Mouse (Mus musculus) heart, postnatal 0 days (tissue): Measurements from ENCODE around the gene Grcc10. TPM values are rescaled to one million over a fixed set of nuclear protein-coding genes. Genes with fewer than 3 reads are reported as not detected.

ENCODE experiments used
- ATAC-seq: fragments of 200-750 bp; cut with Nextera tagmentation; 2 replicates; pipeline ENCODE4 v1.8.0; 2017; ENCODE audit warnings: low read depth, moderate number of reproducible peaks, moderate library complexity; ENCODE audit not compliant: insufficient read depth
- DNase-seq: peaks from one replicate; pipeline ENCODE4 v3.0.0-alpha.2; 2016; ENCODE audit warnings: low spot score
- H3K27ac ChIP-seq: fragments of 300-500 bp; sonication (generic); 2 replicates; pipeline ENCODE4 v1.5.1; 2014; ENCODE audit warnings: low read depth, mild to moderate bottlenecking
- H3K27me3 ChIP-seq: fragments of 300-500 bp; sonication (generic); 2 replicates; pipeline ENCODE4 v1.6.1; 2014; ENCODE audit warnings: low read length, mixed read lengths; ENCODE audit not compliant: control insufficient read depth, insufficient read depth
- H3K36me3 ChIP-seq: fragments of 300-500 bp; sonication (generic); replicated peaks from 2 replicates; pipeline ENCODE4 v1.6.1; 2014; ENCODE audit warnings: low read length, mixed read lengths; ENCODE audit not compliant: control insufficient read depth, insufficient read depth
- H3K4me1 ChIP-seq: fragments of 300-500 bp; sonication (generic); 2 replicates; pipeline ENCODE4 v1.6.1; 2014; ENCODE audit warnings: antibody characterized with exemption; ENCODE audit not compliant: control insufficient read depth, insufficient read depth
- H3K4me2 ChIP-seq: fragments of 300-500 bp; sonication (generic); 2 replicates; pipeline ENCODE4 v1.6.1; 2014; ENCODE audit warnings: low read depth, mild to moderate bottlenecking, low read length, moderate library complexity
- H3K4me3 ChIP-seq: fragments of 300-500 bp; sonication (generic); 2 replicates; pipeline ENCODE4 v1.5.1; 2014; ENCODE audit warnings: low read depth, low read length
- H3K9ac ChIP-seq: fragments of 300-500 bp; sonication (generic); replicated peaks from 2 replicates; pipeline ENCODE4 v1.6.1; 2014; ENCODE audit warnings: low read depth, low read length, mixed read lengths
- H3K9me3 ChIP-seq: fragments of 300-500 bp; sonication (generic); replicated peaks from 2 replicates; pipeline ENCODE4 v1.6.1; 2016; ENCODE audit warnings: low read length; ENCODE audit not compliant: control insufficient read depth
- CTCF ChIP-seq: IDR thresholded peaks from 2 replicates; pipeline ENCODE4 v1.5.1; 2016; ENCODE audit warnings: antibody characterized with exemption, control low read depth, low read depth
- EP300 ChIP-seq: IDR thresholded peaks from 2 replicates; pipeline ENCODE4 v1.6.1; 2016; ENCODE audit warnings: antibody characterized with exemption, low read depth
- WGBS: fragments of 180-500 bp; shearing (Covaris S2); extraction: QIAGEN DNeasy Blood & Tissue Kit; methylation state at CpG from one replicate; pipeline ENCODE4 v1.1.7; 2014; 5-methylcytosine and 5-hydroxymethylcytosine counted together
- polyA plus RNA-seq: library from polyadenylated mRNA; unstranded; fragments of >200 nt; fragmentation: Nextera tagmentation; extraction: Ambion mirVana; gene quantifications from 2 replicates; pipeline ENCODE4 v1.2.1, GENCODE M21; 2015
- total RNA-seq: library from RNA; depleted of rRNA; stranded (reverse); fragments of >200 nt; gene quantifications from 2 replicates; pipeline ENCODE4 v1.2.3, GENCODE M21; 2014; ENCODE audit warnings: low replicate concordance

Grcc10 gene
- total and polyA plus RNA-seq, 2 experiments from 2014 or later = 119 to 492 TPM

DNA sequence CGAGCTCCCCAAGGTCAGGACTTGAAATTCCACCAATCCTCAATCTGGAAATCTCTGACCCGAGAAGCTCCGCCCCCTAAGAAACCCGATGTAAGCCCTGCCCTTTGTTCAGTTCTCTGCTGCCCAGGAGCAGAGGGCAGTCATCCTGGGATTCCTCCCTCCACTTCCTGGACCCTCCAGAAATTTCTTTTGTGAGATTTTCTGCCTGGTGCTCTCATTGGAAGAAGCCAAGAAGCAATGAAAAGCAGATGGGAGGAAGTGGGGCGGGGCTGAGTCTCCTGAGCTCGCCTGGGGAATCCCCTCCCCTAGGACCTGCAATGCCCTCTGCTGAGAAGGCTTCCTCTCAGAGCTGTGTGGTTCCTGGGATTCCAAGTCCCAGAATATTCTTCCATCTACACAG, 41.3 kb upstream of the Grcc10 start:
- H3K27ac ChIP-seq = no peak overlapping the region
- no peaks in the 10 kb centered on the region for H3K9me3 ChIP-seq
- WGBS = 24% methylated on average over 6 of the region's 6 CpGs
- TF ChIP-seq EP300 (no peak), CTCF (no peak)
- H3K36me3 ChIP-seq = no peaks in the 10 kb centered on the region
- DNase-seq = no peak
- peaks cover 6% of the 10 kb centered on the region; the same call in 1 of the 2 replicates for H3K4me1 ChIP-seq
- ATAC-seq = peak; percentile 32
- 0 out of 2 replicates have a peak, but pooled peaks cover 6% of the 10 kb centered on the region for H3K27me3 ChIP-seq
- no peak overlapping the region for H3K9ac ChIP-seq
- peak overlapping the region; percentile 39; the same call in 1 of the 2 replicates for H3K4me2 ChIP-seq
- H3K4me3 ChIP-seq = peak overlapping the region; percentile 22; the same call in 1 of the 2 replicates

DNA sequence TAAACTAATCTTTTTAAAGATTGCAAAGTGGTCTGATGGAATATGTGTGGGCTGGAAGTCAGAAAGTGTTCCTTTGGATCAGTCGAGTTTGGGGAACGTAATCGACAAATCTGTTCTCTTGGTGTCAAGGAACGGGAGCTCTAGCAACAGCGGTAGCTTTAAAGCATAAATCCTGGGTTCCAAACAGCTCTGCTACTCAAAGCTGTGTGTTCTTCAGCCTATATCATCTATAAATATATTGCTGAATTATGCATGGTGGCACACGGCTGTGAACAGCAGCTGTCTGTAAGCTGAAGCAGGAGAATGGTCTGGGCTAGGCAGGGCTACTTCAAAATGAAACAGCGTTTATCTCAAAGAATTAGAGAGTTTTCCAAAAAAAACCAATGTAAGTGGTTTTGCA, 39.7 kb upstream of the Grcc10 start:
- Histone ChIP-seq H3K36me3 (no peaks in the 10 kb centered on the region), H3K4me1 (peaks cover 6% of the 10 kb centered on the region; the same call in 1 of the 2 replicates), H3K9me3 (no peaks in the 10 kb centered on the region), H3K4me3 (no peak overlapping the region), H3K9ac (no peak overlapping the region), H3K27me3 (0 out of 2 replicates have a peak, but pooled peaks cover 6% of the 10 kb centered on the region), H3K4me2 (no peak overlapping the region), H3K27ac (no peak overlapping the region)
- TF ChIP-seq EP300 = no peak
- TF ChIP-seq CTCF = no peak
- ATAC-seq = no peak
- 84% methylated on average over 7 of the region's 7 CpGs for WGBS
- no peak for DNase-seq

DNA sequence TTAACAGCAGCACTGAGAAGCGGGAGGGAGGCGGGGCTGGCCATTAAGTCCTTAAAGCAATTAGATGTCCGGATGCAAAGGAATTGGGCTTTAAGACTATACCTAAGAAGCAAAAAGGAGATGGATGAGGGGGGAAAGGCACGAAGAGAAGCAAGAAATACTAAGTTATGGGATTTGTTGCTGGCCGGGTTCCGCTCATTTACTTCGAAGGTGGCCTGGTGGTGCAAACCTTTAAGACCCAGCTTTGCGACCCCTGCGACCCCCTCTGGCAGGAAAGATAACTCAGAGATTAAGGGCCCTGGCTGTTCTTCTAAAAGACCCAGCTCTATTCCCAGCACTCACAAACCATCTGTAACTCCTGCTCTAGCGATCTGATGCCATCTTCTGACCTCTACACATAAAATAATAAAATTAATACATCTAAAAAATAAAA, 38.8 kb upstream of the Grcc10 start:
- ATAC-seq (no peak; the same call in 1 of the 2 replicates), DNase-seq (no peak)
- WGBS = 8% methylated on average over 10 of the region's 10 CpGs
- Histone ChIP-seq H3K36me3 (no peaks in the 10 kb centered on the region), H3K4me3 (peak overlapping the region; percentile 33), H3K27me3 (0 out of 2 replicates have a peak, but pooled peaks cover 6% of the 10 kb centered on the region), H3K27ac (no peak overlapping the region), H3K9ac (no peak overlapping the region), H3K4me2 (peak overlapping the region; percentile 65), H3K9me3 (no peaks in the 10 kb centered on the region), H3K4me1 (peaks cover 6% of the 10 kb centered on the region; the same call in 1 of the 2 replicates)
- TF ChIP-seq CTCF (no peak), EP300 (no peak)

DNA sequence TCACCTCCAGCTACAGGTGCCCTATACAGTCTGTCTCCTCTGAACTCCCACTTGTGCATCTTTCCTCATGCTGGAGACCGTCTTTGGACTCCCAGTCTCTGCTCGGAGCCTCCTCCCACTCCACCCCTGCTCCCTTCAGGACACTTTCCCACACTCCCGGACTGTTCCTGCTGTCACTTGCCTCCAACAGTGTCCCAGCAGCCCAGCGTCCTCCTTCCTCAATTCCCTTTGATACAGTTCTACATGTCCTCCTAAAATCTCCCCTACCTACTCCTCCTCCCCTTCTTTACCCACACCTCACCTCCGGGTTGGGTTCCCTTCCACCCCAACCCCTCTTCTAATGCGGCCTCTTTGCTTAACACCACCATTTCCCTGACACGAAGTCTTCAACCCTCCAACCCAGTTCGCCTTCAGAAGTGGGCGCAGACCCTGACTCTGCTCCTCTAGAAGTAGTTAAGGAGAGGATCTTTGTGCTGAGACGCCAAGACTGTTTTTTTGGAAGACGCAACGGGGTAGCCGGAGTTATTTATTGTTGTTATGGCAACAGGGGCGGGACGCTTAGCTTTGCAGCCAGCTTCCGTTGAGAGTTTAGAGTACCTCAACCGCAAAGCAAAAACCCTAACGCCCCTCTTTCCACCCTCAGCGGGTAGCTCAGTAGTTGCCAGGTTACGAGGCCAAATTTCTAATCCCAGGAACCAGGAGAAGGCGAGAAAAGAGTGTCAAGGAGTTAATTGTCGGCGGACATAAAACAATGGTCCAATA, 38.2 kb upstream of the Grcc10 start, which contains the start of gene Lrrc23:
Lrrc23 (minus strand) TSS at position 506 of the 762 bp plus-strand sequence.
- no peak within 1 kb of the TSS for H3K27ac ChIP-seq
- peak; percentile 39; the same call in 1 of the 2 replicates for ATAC-seq
- no peaks in the 10 kb centered on the region for H3K9me3 ChIP-seq
- peak within 1 kb of the TSS; percentile 65 for H3K4me2 ChIP-seq
- no peak for DNase-seq
- TF ChIP-seq CTCF (no peak), EP300 (no peak)
- H3K36me3 ChIP-seq = no peaks in the 10 kb centered on the region
- H3K9ac ChIP-seq = no peak within 1 kb of the TSS
- peaks cover 6% of the 10 kb centered on the region; the same call in 1 of the 2 replicates for H3K4me1 ChIP-seq
- 0 out of 2 replicates have a peak, but pooled peaks cover 6% of the 10 kb centered on the region for H3K27me3 ChIP-seq
- WGBS = 2% methylated on average over 23 of the region's 23 CpGs
- peak within 1 kb of the TSS; percentile 33 for H3K4me3 ChIP-seq

- no peak for DNase-seq
- Histone ChIP-seq H3K4me2 (no peak overlapping the region), H3K9ac (no peak overlapping the region), H3K27ac (no peak overlapping the region), H3K4me3 (no peak overlapping the region), H3K4me1 (peaks cover 7% of the 10 kb centered on the region; the same call in 1 of the 2 replicates), H3K9me3 (no peaks in the 10 kb centered on the region), H3K27me3 (0 out of 2 replicates have a peak, but pooled peaks cover 7% of the 10 kb centered on the region), H3K36me3 (no peaks in the 10 kb centered on the region)
- WGBS = 82% methylated on average over 15 of the region's 15 CpGs
- TF ChIP-seq CTCF (no peak), EP300 (no peak)
- ATAC-seq = no peak
Measured at GRCm38 (mm10) chr6:124770511-124770910, 29.3 kb upstream of the Grcc10 start.
